Mouse (Mus musculus) adrenal gland, postnatal 14 days (tissue): ENCODE measurements around the gene Kat2a. TPM values are rescaled to one million over a fixed set of nuclear protein-coding genes. Genes with fewer than 3 reads are reported as not detected.

ENCODE experiments used
- DNase-seq: peaks from one replicate; pipeline ENCODE4 v3.0.0; 2021; ENCODE audit warnings: mixed read lengths
- long read RNA-seq, 2 experiments: library from polyadenylated mRNA; stranded (forward); transcript quantifications; one replicate each; pipeline ENCODE4 v2.0.0; 2021
- total RNA-seq: library from RNA; stranded (reverse); gene quantifications from 2 replicates; pipeline ENCODE4 v1.2.3, GENCODE M21; 2021

The Kat2a gene
- 39.9 and 44.6 TPM in 2 replicates for total RNA-seq
- long read RNA-seq, experiment 1, transcript Kat2a-202 (18 exons, 3,046 nt) = minor isoform, 10 of 70 reads
- long read RNA-seq, experiment 1, transcript Kat2a-201 (18 exons, 3,043 nt) = major isoform, 34 of 70 reads
- long read RNA-seq, experiment 1, transcript Kat2a-204 (18 exons, 2,946 nt) = minor isoform, 8 of 70 reads
- long read RNA-seq, experiment 1, partial matches to known transcripts = 5 of 70 reads
- long read RNA-seq, experiment 1, other reads (novel, unspliced or antisense) = 12 of 70 reads
- long read RNA-seq, experiment 2, transcript Kat2a-202 (18 exons, 3,046 nt) = minor isoform, 6 of 49 reads
- long read RNA-seq, experiment 2, transcript Kat2a-204 (18 exons, 2,946 nt) = minor isoform, 9 of 49 reads
- long read RNA-seq, experiment 2, transcript Kat2a-201 (18 exons, 3,043 nt) = major isoform, 22 of 49 reads
- long read RNA-seq, experiment 2, partial matches to known transcripts = 7 of 49 reads
- long read RNA-seq, experiment 2, other reads (novel, unspliced or antisense) = 5 of 49 reads

GRCm38 (mm10) chr11:100711783-100712615, at the start of gene Kat2a:
Kat2a (minus strand) TSS chr11:100712465.
- peak; percentile 93 for DNase-seq

GRCm38 (mm10) chr11:100761547-100762045, 49.3 kb upstream of the Kat2a start:
- peak; percentile 96 for DNase-seq

- peak; percentile 81 for DNase-seq
Observed at GRCm38 (mm10) chr11:100759611-100760233, 47.5 kb upstream of the Kat2a start, which contains the start of gene Kcnh4. Kcnh4 (minus strand) TSS chr11:100759942.

GRCm38 (mm10) chr11:100758707-100759610, 46.7 kb upstream of the Kat2a start:
- peak; percentile 78 for DNase-seq

GRCm38 (mm10) chr11:100757566-100757965, 45.3 kb upstream of the Kat2a start:
- no peak for DNase-seq

GRCm38 (mm10) chr11:100756476-100756875, 44.2 kb upstream of the Kat2a start:
- DNase-seq = no peak

GRCm38 (mm10) chr11:100754693-100755057, 42.4 kb upstream of the Kat2a start:
- DNase-seq = no peak

- DNase-seq = no peak
Observed at GRCm38 (mm10) chr11:100754021-100754692, 41.9 kb upstream of the Kat2a start.

- DNase-seq = no peak
Observed at GRCm38 (mm10) chr11:100752294-100752693, 40.0 kb upstream of the Kat2a start.

GRCm38 (mm10) chr11:100750127-100750526, 37.9 kb upstream of the Kat2a start:
- DNase-seq = no peak

GRCm38 (mm10) chr11:100749469-100749868, 37.2 kb upstream of the Kat2a start:
- DNase-seq = peak; percentile 38

GRCm38 (mm10) chr11:100748620-100749019, 36.4 kb upstream of the Kat2a start:
- DNase-seq = no peak

- no peak for DNase-seq
Observed at GRCm38 (mm10) chr11:100747114-100747513, 34.8 kb upstream of the Kat2a start.

- no peak for DNase-seq
Observed at GRCm38 (mm10) chr11:100746546-100746945, 34.3 kb upstream of the Kat2a start.

GRCm38 (mm10) chr11:100745085-100745484, 32.8 kb upstream of the Kat2a start:
- DNase-seq = peak; percentile 66

GRCm38 (mm10) chr11:100741348-100741747, 29.1 kb upstream of the Kat2a start:
- peak; percentile 68 for DNase-seq

- DNase-seq = no peak
Observed at GRCm38 (mm10) chr11:100738749-100739148, 26.5 kb upstream of the Kat2a start.

- DNase-seq = peak; percentile 100
Observed at GRCm38 (mm10) chr11:100738066-100738604, 25.9 kb upstream of the Kat2a start, which contains the start of gene Rab5c. Rab5c (minus strand) TSS chr11:100738215.

GRCm38 (mm10) chr11:100737105-100737733, 25.0 kb upstream of the Kat2a start:
- DNase-seq = peak; percentile 42

GRCm38 (mm10) chr11:100736746-100737080, 24.4 kb upstream of the Kat2a start:
- DNase-seq = no peak
